Mouse (Mus musculus) erythroblast, embryonic 14.5 days (primary cell): ENCODE results near the gene Immp2l. TPM values are rescaled to one million over a fixed set of nuclear protein-coding genes. Genes with fewer than 3 reads are reported as not detected.

ENCODE experiments used
- H3K27me3 ChIP-seq: 2 replicates; pipeline ENCODE4 v1.6.1; 2012; ENCODE audit warnings: inconsistent platforms; ENCODE audit not compliant: control insufficient read depth
- H3K36me3 ChIP-seq: 2 replicates; pipeline ENCODE4 v1.6.1; 2012; ENCODE audit warnings: mild to moderate bottlenecking, inconsistent platforms; ENCODE audit not compliant: control insufficient read depth
- H3K4me1 ChIP-seq: 2 replicates; pipeline ENCODE4 v1.6.1; 2012; ENCODE audit warnings: inconsistent platforms; ENCODE audit not compliant: control insufficient read depth
- H3K4me3 ChIP-seq: replicated peaks from 2 replicates; pipeline ENCODE3; 2012; ENCODE audit warnings: moderate library complexity, mild to moderate bottlenecking, inconsistent platforms
- H3K9me3 ChIP-seq: 2 replicates; pipeline ENCODE4 v1.6.1; 2012; ENCODE audit warnings: low read length, inconsistent platforms, mixed read lengths; ENCODE audit not compliant: control insufficient read depth
- GATA1 ChIP-seq: IDR thresholded peaks from 2 replicates; pipeline ENCODE4 v1.6.1; 2012; ENCODE audit warnings: low read length, inconsistent platforms, mixed read lengths
- TAL1 ChIP-seq: IDR thresholded peaks from 3 replicates; pipeline ENCODE4 v1.6.1; 2012; ENCODE audit warnings: low read length, inconsistent platforms, mixed read lengths
- polyA plus RNA-seq: library from polyadenylated mRNA; stranded (reverse); fragments of >175 nt; gene quantifications from 2 replicates; pipeline ENCODE4 v1.2.3, GENCODE M21; 2012

Gene Immp2l
- polyA plus RNA-seq, 1 experiment: 0.11 TPM

GRCm38 (mm10) chr12:41314811-41315461 lies 291.0 kb downstream of the Immp2l start:
- Histone ChIP-seq H3K9me3 (no peaks in the 10 kb centered on the region), H3K4me3 (no peak overlapping the region), H3K36me3 (no peaks in the 10 kb centered on the region), H3K27me3 (no peaks in the 10 kb centered on the region), H3K4me1 (no peaks in the 10 kb centered on the region)
- no peak for TF ChIP-seq TAL1
- TF ChIP-seq GATA1: no peak

DNA sequence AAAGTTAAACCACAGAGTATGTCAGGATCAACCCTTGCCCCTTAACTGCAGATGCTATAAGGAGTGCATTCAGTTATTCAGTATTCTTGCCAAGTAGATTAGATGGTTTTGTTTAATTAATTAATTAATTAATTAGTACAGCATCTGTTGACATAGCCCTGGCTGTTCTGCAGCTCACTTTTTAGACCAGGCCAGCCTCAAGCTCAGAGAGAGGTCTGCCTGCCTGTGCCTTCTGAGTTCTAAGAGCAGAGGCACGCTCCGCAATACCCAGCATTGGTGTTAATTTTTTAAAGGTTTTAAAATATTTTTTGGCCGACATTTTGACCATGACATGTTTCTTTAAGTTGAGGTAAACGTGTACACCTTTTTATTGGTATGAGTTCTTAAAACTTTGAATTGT lies 292.0 kb downstream of the Immp2l start:
- Histone ChIP-seq H3K4me3 (no peak overlapping the region), H3K36me3 (no peaks in the 10 kb centered on the region), H3K4me1 (no peaks in the 10 kb centered on the region), H3K27me3 (no peaks in the 10 kb centered on the region), H3K9me3 (no peaks in the 10 kb centered on the region)
- no peak for TF ChIP-seq TAL1
- TF ChIP-seq GATA1: no peak

- TF ChIP-seq TAL1 (no peak), GATA1 (no peak)
- Histone ChIP-seq H3K4me3 (no peak overlapping the region), H3K36me3 (no peaks in the 10 kb centered on the region), H3K9me3 (no peaks in the 10 kb centered on the region), H3K27me3 (no peaks in the 10 kb centered on the region), H3K4me1 (no peaks in the 10 kb centered on the region)
Observed at GRCm38 (mm10) chr12:41316426-41316825, 292.5 kb downstream of the Immp2l start.

GRCm38 (mm10) chr12:41317431-41317830 lies 293.5 kb downstream of the Immp2l start:
- H3K27me3 ChIP-seq: no peaks in the 10 kb centered on the region

DNA sequence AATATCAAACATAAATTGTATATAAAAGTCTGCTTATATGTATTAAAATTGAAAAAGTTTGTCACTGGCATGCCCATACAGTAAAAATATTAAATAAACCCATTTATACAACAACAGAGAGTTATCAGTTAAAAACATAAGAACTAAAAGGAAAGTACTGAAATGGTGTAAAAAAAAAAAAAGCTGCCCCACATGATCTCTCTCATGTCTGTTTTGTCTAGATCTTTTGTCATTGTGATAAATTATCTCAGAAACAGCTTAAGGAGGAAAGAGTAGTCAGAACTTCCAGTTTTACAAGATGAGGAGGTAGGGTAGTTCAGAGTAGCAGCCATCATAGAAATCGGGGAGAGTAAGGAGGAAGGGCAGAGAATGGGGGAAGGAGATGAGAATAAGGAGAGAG lies 298.1 kb downstream of the Immp2l start:
- Histone ChIP-seq H3K4me3 (no peak overlapping the region), H3K4me1 (no peaks in the 10 kb centered on the region), H3K9me3 (no peaks in the 10 kb centered on the region), H3K27me3 (no peaks in the 10 kb centered on the region), H3K36me3 (no peaks in the 10 kb centered on the region)
- TF ChIP-seq TAL1 (no peak), GATA1 (no peak)

More at GRCm38 (mm10) chr12:41317431-41317830, 293.5 kb downstream of the Immp2l start:
- no peaks in the 10 kb centered on the region for H3K4me1 ChIP-seq
- no peaks in the 10 kb centered on the region for H3K9me3 ChIP-seq
- no peak overlapping the region for H3K4me3 ChIP-seq
- TF ChIP-seq GATA1: no peak
- TF ChIP-seq TAL1: no peak
- H3K36me3 ChIP-seq: no peaks in the 10 kb centered on the region

DNA sequence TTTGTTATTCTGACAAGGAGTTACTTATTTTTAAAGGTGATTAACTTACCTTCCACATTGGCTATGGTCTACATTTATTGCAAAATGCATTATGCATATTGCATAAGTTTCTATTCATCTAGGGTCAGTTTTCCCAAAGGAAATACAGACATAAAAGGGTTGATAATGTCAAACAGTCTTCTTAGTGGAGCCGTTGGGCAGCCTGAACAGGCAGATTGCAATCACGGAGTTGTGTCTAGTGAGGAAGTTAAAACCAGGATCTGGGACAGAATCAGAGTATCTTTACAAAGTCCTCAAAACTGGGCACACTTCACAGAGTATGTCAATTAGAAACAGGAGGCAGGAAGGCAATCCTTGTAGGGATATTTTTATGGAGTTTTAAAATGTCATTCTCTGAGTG lies 300.5 kb downstream of the Immp2l start:
- Histone ChIP-seq H3K36me3 (no peaks in the 10 kb centered on the region), H3K27me3 (no peaks in the 10 kb centered on the region), H3K4me1 (no peaks in the 10 kb centered on the region), H3K4me3 (no peak overlapping the region), H3K9me3 (no peaks in the 10 kb centered on the region)
- TF ChIP-seq GATA1: no peak
- no peak for TF ChIP-seq TAL1

DNA sequence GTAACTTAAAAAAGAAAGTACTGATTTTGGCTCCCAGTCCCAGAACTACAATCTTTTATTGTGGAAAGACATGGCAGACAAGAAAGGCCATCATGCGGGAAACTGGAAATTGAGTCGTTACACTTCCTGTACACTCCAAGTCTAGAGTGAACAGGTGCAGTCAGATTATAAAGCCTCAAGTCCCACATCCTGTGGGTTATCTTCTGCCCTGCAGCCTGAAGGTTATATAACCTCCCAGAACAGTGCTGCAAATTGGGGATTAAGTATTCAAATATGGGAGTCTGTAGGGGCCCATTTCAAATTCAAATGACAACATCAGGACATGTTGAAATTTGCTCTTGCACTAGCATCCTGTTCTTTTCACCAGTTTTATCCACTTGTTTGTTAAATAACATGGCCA lies 301.9 kb downstream of the Immp2l start:
- H3K9me3 ChIP-seq: no peaks in the 10 kb centered on the region
- no peaks in the 10 kb centered on the region for H3K27me3 ChIP-seq
- H3K4me1 ChIP-seq: no peaks in the 10 kb centered on the region
- TF ChIP-seq GATA1 (no peak), TAL1 (no peak)
- no peaks in the 10 kb centered on the region for H3K36me3 ChIP-seq
- no peak overlapping the region for H3K4me3 ChIP-seq

GRCm38 (mm10) chr12:41330988-41331671 lies 307.2 kb downstream of the Immp2l start:
- H3K4me1 ChIP-seq: no peaks in the 10 kb centered on the region
- no peak overlapping the region for H3K4me3 ChIP-seq
- TF ChIP-seq GATA1 (no peak), TAL1 (no peak)
- no peaks in the 10 kb centered on the region for H3K27me3 ChIP-seq
- no peaks in the 10 kb centered on the region for H3K36me3 ChIP-seq
- H3K9me3 ChIP-seq: no peaks in the 10 kb centered on the region

DNA sequence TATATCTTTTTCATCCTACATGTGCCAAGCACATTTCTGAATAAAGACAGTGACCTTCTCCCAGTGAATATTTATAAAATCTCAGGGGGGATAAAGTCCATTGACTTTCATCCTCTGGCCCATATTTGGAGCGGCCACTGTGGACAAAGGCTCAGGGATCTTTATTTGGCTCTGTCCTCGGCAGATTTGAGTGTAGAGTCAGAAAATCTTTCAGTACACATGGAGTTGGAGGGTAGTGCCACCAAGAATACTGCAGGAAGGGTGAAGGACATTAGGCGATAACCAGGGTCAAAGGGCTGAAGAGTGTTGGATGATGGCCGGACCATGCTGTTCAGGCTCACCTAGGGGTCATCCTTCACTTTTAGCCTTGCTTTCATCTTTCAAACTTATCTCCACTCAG lies 321.7 kb downstream of the Immp2l start:
- no peaks in the 10 kb centered on the region for H3K9me3 ChIP-seq
- TF ChIP-seq GATA1 (no peak), TAL1 (no peak)
- H3K4me3 ChIP-seq: no peak overlapping the region
- no peaks in the 10 kb centered on the region for H3K27me3 ChIP-seq
- no peaks in the 10 kb centered on the region for H3K4me1 ChIP-seq
- H3K36me3 ChIP-seq: no peaks in the 10 kb centered on the region

DNA sequence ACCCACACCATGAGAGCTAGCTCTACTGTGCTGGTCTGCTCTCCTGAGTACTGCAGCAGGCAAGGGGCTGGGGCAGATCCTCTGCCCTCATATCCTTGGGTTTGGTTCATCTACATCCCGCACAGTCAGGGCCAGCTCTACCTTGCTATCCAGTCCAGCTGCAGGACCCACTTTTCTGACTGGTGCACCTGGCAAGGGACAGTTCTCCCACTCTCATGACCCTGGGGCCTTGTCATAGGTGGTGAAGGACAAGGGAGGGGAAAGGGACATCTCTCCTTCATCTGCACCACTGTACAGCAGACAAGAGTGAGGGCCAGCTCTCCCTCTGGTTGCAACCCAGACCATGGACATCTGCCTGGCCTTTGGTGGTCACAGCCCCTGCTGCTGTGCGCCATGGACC lies 323.6 kb downstream of the Immp2l start:
- no peak overlapping the region for H3K4me3 ChIP-seq
- no peaks in the 10 kb centered on the region for H3K4me1 ChIP-seq
- no peaks in the 10 kb centered on the region for H3K27me3 ChIP-seq
- TF ChIP-seq TAL1 (no peak), GATA1 (no peak)
- H3K36me3 ChIP-seq: no peaks in the 10 kb centered on the region
- no peaks in the 10 kb centered on the region for H3K9me3 ChIP-seq
